Mouse (Mus musculus): ENCODE measurements around the gene Dennd2d. TPM values are rescaled to one million over a fixed set of nuclear protein-coding genes. Genes with fewer than 3 reads are reported as not detected.

Dennd2d gene
- polyA plus RNA-seq, 2 experiments: 2.1 to 4.0 TPM

DNA sequence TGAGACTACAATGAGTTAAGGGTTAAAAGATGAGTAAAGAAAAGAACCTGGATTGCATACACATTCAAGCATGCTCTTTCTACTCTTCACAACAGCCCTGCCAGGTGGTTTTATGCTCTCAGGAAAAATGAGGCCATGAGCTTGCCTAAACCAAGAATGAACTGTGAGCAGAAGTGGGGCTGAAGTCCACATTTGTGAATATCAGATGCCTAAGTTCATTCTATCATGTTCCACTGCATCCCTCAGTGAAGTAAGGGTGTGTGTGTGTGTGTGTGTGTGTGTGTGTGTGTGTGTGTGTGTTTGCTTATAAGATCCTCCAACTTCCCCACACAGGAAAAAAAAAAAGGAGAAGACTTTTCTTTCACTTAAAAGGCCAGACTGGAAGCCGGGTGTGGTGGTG lies 5.3 kb upstream of the Dennd2d start:
- H3K27ac ChIP-seq: no peak overlapping the region
- DNase-seq (ENCODE audit: low read depth in 3 of 3, low spot score in 3 of 3) (no peak), ATAC-seq (ENCODE audit: insufficient read depth) (no peak)
- H3K4me2 ChIP-seq (ENCODE audit: low read depth): no peak overlapping the region
- no peak for TF ChIP-seq CTCF (IDR thresholded peaks at IDR 0.05; ENCODE audit: low read depth)
- TF ChIP-seq EP300 (IDR thresholded peaks at IDR 0.05; ENCODE audit: low read depth): no peak
- no peaks in the 10 kb centered on the region for H3K36me3 ChIP-seq (replicated peaks; ENCODE audit: control insufficient read depth, insufficient read depth, low read depth)
- H3K4me1 ChIP-seq (replicated peaks; ENCODE audit: control insufficient read depth in 2 of 2, insufficient read depth in 2 of 2, low read length in 1 of 2): 0 out of 4 replicates have a peak, but pooled peaks cover 0 to 1% of the 10 kb centered on the region in 2 experiments
- WGBS (ENCODE audit: insufficient replicate concordance): 60% methylated on average over 1 of the region's 1 CpGs
- H3K27me3 ChIP-seq (ENCODE audit: control insufficient read depth, insufficient read depth, low read length): no peaks in the 10 kb centered on the region
- no peak overlapping the region for H3K4me3 ChIP-seq (ENCODE audit: insufficient read depth in 1 of 2, low read depth in 2 of 2, low read length in 2 of 2)
- no peaks in the 10 kb centered on the region for H3K9me3 ChIP-seq (ENCODE audit: control insufficient read depth, low read length)
- no peak overlapping the region for H3K9ac ChIP-seq (replicated peaks)

- DNase-seq (ENCODE audit: low read depth in 3 of 3, low spot score in 3 of 3) (no peak), ATAC-seq (ENCODE audit: insufficient read depth) (no peak)
- no peaks in the 10 kb centered on the region for H3K36me3 ChIP-seq (replicated peaks; ENCODE audit: control insufficient read depth, insufficient read depth, low read depth)
- peaks cover 3 to 27% of the 10 kb centered on the region in 2 experiments for H3K4me1 ChIP-seq (replicated peaks; ENCODE audit: control insufficient read depth in 2 of 2, insufficient read depth in 2 of 2, low read length in 1 of 2)
- no peak overlapping the region for H3K9ac ChIP-seq (replicated peaks)
- no peaks in the 10 kb centered on the region for H3K27me3 ChIP-seq (ENCODE audit: control insufficient read depth, insufficient read depth, low read length)
- TF ChIP-seq CTCF (IDR thresholded peaks at IDR 0.05; ENCODE audit: low read depth): no peak
- no peak for TF ChIP-seq EP300 (IDR thresholded peaks at IDR 0.05; ENCODE audit: low read depth)
- peak overlapping the region; percentile 77 for H3K4me2 ChIP-seq (ENCODE audit: low read depth)
- no peak overlapping the region for H3K27ac ChIP-seq
- H3K4me3 ChIP-seq (ENCODE audit: insufficient read depth in 1 of 2, low read depth in 2 of 2, low read length in 2 of 2): peak overlapping the region in 1 of 2 experiments; percentile 70; a peak in 1 of 4 replicates
- WGBS (ENCODE audit: insufficient replicate concordance): 11% methylated on average over 7 of the region's 7 CpGs
- no peaks in the 10 kb centered on the region for H3K9me3 ChIP-seq (ENCODE audit: control insufficient read depth, low read length)
Measured at GRCm38 (mm10) chr3:106483297-106483696, 1.1 kb downstream of the Dennd2d start.

DNA sequence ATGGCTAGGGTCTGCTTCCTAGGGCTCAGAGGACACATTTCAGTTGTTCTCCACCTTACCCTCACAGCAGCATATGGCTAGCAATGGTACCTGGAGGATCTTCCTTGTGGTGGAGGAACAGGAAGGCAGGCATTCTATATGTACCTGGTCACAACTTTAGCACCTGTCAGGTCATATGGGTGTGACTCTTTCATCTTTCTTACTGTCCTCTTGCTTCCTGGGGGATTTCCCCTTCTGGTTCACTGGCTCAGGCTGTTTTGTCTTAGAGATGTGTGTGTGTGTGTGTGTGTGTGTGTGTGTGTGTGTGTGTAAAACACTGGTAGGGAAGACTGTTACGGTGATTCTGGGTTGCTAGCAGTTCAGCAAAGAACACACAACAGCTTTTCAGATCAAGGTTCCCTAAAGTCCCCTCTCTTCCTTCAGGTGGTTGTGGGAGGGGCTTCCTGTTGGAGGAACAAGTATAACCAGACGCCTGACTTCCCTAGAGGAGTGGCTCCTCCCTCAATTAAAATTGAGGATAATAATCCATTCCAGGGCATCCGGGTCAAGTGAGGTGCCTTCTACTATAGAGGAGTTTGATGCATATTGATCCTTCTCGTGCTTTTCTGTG lies 1.7 kb downstream of the Dennd2d start:
- Histone ChIP-seq H3K36me3 (replicated peaks; ENCODE audit: control insufficient read depth, insufficient read depth, low read depth) (no peaks in the 10 kb centered on the region), H3K4me1 (replicated peaks; ENCODE audit: control insufficient read depth in 2 of 2, insufficient read depth in 2 of 2, low read length in 1 of 2) (peaks cover 3 to 27% of the 10 kb centered on the region in 2 experiments), H3K9me3 (ENCODE audit: control insufficient read depth, low read length) (no peaks in the 10 kb centered on the region), H3K4me2 (ENCODE audit: low read depth) (no peak overlapping the region; the same call in 1 of the 2 replicates), H3K9ac (replicated peaks) (no peak overlapping the region), H3K27ac (no peak overlapping the region), H3K27me3 (ENCODE audit: control insufficient read depth, insufficient read depth, low read length) (no peaks in the 10 kb centered on the region), H3K4me3 (ENCODE audit: insufficient read depth in 1 of 2, low read depth in 2 of 2, low read length in 2 of 2) (no peak overlapping the region)
- TF ChIP-seq EP300 (IDR thresholded peaks at IDR 0.05; ENCODE audit: low read depth): no peak
- TF ChIP-seq CTCF (IDR thresholded peaks at IDR 0.05; ENCODE audit: low read depth): no peak
- 50% methylated on average over 4 of the region's 4 CpGs for WGBS (ENCODE audit: insufficient replicate concordance)
- no peak for DNase-seq (ENCODE audit: low read depth in 3 of 3, low spot score in 3 of 3)
- no peak for ATAC-seq (ENCODE audit: insufficient read depth)

DNA sequence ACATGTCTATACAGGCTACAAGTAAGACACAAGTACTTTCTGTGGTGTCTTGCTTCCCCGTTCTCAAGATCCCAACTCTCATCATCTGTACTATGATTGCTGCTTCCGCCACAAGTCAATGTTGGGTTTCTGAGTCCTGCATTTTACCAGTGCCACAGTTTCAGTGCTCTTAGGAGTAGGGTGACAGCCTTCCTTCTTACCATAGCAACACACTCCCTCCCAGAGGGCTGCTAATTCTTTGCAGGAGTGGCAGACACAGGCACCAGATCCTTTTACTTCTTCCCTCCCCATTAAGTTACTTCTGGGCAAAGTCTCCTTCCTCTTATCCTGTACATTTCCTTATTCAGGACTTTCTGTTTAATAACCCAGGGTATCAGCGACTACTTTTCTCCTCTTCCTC lies 2.7 kb downstream of the Dennd2d start:
- Histone ChIP-seq H3K9me3 (ENCODE audit: control insufficient read depth, low read length) (no peaks in the 10 kb centered on the region), H3K4me3 (ENCODE audit: insufficient read depth in 1 of 2, low read depth in 2 of 2, low read length in 2 of 2) (no peak overlapping the region), H3K9ac (replicated peaks) (no peak overlapping the region), H3K36me3 (replicated peaks; ENCODE audit: control insufficient read depth, insufficient read depth, low read depth) (no peaks in the 10 kb centered on the region), H3K27me3 (ENCODE audit: control insufficient read depth, insufficient read depth, low read length) (no peaks in the 10 kb centered on the region), H3K4me2 (ENCODE audit: low read depth) (no peak overlapping the region), H3K4me1 (replicated peaks; ENCODE audit: control insufficient read depth in 2 of 2, insufficient read depth in 2 of 2, low read length in 1 of 2) (peaks cover 3 to 27% of the 10 kb centered on the region in 2 experiments), H3K27ac (no peak overlapping the region)
- ATAC-seq (ENCODE audit: insufficient read depth) (no peak), DNase-seq (ENCODE audit: low read depth in 3 of 3, low spot score in 3 of 3) (no peak)
- TF ChIP-seq EP300 (IDR thresholded peaks at IDR 0.05; ENCODE audit: low read depth) (no peak), CTCF (IDR thresholded peaks at IDR 0.05; ENCODE audit: low read depth) (no peak)
- WGBS (ENCODE audit: insufficient replicate concordance): 69% methylated on average over 3 of the region's 3 CpGs

GRCm38 (mm10) chr3:106485810-106486209 lies 3.6 kb downstream of the Dennd2d start:
- ATAC-seq (ENCODE audit: insufficient read depth): no peak

More at GRCm38 (mm10) chr3:106485810-106486209, 3.6 kb downstream of the Dennd2d start:
- no peak overlapping the region for H3K9ac ChIP-seq (replicated peaks)
- H3K9me3 ChIP-seq (ENCODE audit: control insufficient read depth, low read length): no peaks in the 10 kb centered on the region
- no peaks in the 10 kb centered on the region for H3K36me3 ChIP-seq (replicated peaks; ENCODE audit: control insufficient read depth, insufficient read depth, low read depth)
- H3K4me1 ChIP-seq (replicated peaks; ENCODE audit: control insufficient read depth in 2 of 2, insufficient read depth in 2 of 2, low read length in 1 of 2): peaks cover 3 to 27% of the 10 kb centered on the region in 2 experiments
- TF ChIP-seq CTCF (IDR thresholded peaks at IDR 0.05; ENCODE audit: low read depth) (no peak), EP300 (IDR thresholded peaks at IDR 0.05; ENCODE audit: low read depth) (no peak)
- no peak overlapping the region for H3K4me2 ChIP-seq (ENCODE audit: low read depth)
- no peak overlapping the region for H3K27ac ChIP-seq
- no peak for DNase-seq (ENCODE audit: low read depth in 3 of 3, low spot score in 3 of 3)
- no peaks in the 10 kb centered on the region for H3K27me3 ChIP-seq (ENCODE audit: control insufficient read depth, insufficient read depth, low read length)
- 67% methylated on average over 5 of the region's 5 CpGs for WGBS (ENCODE audit: insufficient replicate concordance)
- H3K4me3 ChIP-seq (ENCODE audit: insufficient read depth in 1 of 2, low read depth in 2 of 2, low read length in 2 of 2): no peak overlapping the region

Data from liver, embryonic 14.5 days (tissue).